Comparison of ENCODE assay signal across 12 mouse cellular contexts in the genomic region with DNA sequence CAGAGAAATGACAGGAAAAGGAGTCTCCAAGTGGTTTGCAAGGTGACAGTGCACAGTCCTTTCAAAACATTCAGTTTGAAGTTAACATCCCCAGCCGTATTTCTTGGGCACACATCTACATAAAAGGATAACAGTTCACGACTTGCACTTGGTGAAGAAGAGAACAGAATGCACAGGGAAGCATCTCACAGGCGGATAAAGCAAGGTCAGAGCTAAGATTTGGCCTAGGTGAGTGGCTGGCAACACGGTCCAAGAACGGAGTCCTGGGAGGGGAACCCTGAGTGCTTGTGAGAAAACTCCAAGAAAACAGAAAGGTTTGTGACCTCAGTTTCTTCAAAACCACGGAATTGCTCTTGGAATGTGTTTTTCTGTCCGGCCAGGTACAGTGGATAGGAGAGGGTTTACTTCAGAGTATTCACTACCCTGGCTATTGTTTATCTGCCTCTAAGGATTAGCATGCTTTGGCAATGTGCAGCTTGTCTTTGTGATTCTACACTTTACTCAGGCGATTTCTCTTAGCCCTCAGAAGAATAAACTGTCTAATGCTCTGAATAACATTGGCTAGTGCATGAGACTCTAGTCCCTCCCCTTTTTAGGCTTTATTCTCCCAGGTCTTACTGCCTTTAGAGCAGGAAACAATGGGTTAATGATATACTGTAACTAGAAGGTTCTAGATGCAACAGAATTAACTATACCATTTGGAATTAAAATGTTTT.
A peak's percentile ranks its signal among the peaks of the same experiment; 100 is the strongest.
DNase-seq lines count a peak whose midpoint lies in the region; ATAC-seq and TF ChIP-seq lines count a peak whose summit lies in the region.
"Had no signal": no experiment of that assay in that cellular context is flagged by ENCODE, and none has a peak within 500 bp of the region (broad histone marks: within the 10 kb centered on the region; RNA-seq: fewer than 3 reads in every experiment).

No protein-coding gene starts in this region.

- H3K9me3 ChIP-seq in midbrain, embryonic 12.5 days: no peaks in the 10 kb centered on the region
- no peaks in the 10 kb centered on the region for H3K9me3 ChIP-seq in midbrain, embryonic 11.5 days (ENCODE audit: control insufficient read depth, low read length)
- H3K9me3 ChIP-seq in intestine, embryonic 16.5 days (ENCODE audit: control insufficient read depth, low read length): no peaks in the 10 kb centered on the region
- H3K9me3 ChIP-seq: neural tube, embryonic 12.5 days had no signal

- H3K4me3 ChIP-seq in heart, adult 2 months: no peak overlapping the region
- H3K4me3 ChIP-seq in midbrain, embryonic 12.5 days: no peak overlapping the region
- H3K4me3 ChIP-seq in midbrain, embryonic 11.5 days (ENCODE audit: low read depth, low read length): no peak overlapping the region
- H3K4me3 ChIP-seq in intestine, embryonic 16.5 days (ENCODE audit: low read length): no peak overlapping the region
- H3K4me3 ChIP-seq: neural tube, embryonic 12.5 days had no signal

- TF ChIP-seq CTCF in heart, adult 2 months (IDR thresholded peaks at IDR 0.05): no peak

- intact Hi-C loops in heart, adult 2 months (cut with DNase I): no loop called here

- H3K27me3 ChIP-seq in heart, adult 2 months (ENCODE audit: control insufficient read depth, insufficient read depth, low read length): no peaks in the 10 kb centered on the region
- H3K27me3 ChIP-seq in midbrain, embryonic 12.5 days: no peaks in the 10 kb centered on the region
- H3K27me3 ChIP-seq in midbrain, embryonic 11.5 days (ENCODE audit: control insufficient read depth, insufficient read depth, low read length): no peaks in the 10 kb centered on the region
- H3K27me3 ChIP-seq in intestine, embryonic 16.5 days (replicated peaks; ENCODE audit: control insufficient read depth, insufficient read depth, low read length): no peaks in the 10 kb centered on the region
- H3K27me3 ChIP-seq: neural tube, embryonic 12.5 days had no signal

- 57% methylated on average over 8 of the region's 8 CpGs for WGBS in heart, adult 2 months
- 64% methylated on average over 8 of the region's 8 CpGs for WGBS in midbrain, embryonic 12.5 days
- 67% methylated on average over 8 of the region's 8 CpGs for WGBS in midbrain, embryonic 11.5 days
- WGBS in intestine, embryonic 16.5 days: 54% methylated on average over 8 of the region's 8 CpGs

- H3K27ac ChIP-seq in heart, adult 2 months: peak overlapping the region; percentile 99
- peak overlapping the region; percentile 46; the same call in 1 of the 2 replicates for H3K27ac ChIP-seq in midbrain, embryonic 12.5 days (replicated peaks)
- no peak overlapping the region for H3K27ac ChIP-seq in midbrain, embryonic 11.5 days (ENCODE audit: low read depth, low read length)
- peak overlapping the region; percentile 79 for H3K27ac ChIP-seq in intestine, embryonic 16.5 days (ENCODE audit: low read length)
- H3K27ac ChIP-seq: neural tube, embryonic 12.5 days had no signal

- H3K9ac ChIP-seq in heart, adult 2 months (ENCODE audit: low read depth, low read length): no peak overlapping the region
- no peak overlapping the region for H3K9ac ChIP-seq in midbrain, embryonic 12.5 days (replicated peaks)
- H3K9ac ChIP-seq in midbrain, embryonic 11.5 days (ENCODE audit: low read length): no peak overlapping the region
- H3K9ac ChIP-seq in intestine, embryonic 16.5 days (ENCODE audit: low read depth, low read length): peak overlapping the region; percentile 49; the same call in 1 of the 2 replicates
- H3K9ac ChIP-seq: neural tube, embryonic 12.5 days had no signal

- no peak for ATAC-seq in midbrain, embryonic 12.5 days (ENCODE audit: low FRiP score, low read depth)
- no peak for ATAC-seq in midbrain, embryonic 11.5 days (ENCODE audit: low FRiP score)
- no peak for ATAC-seq in intestine, embryonic 16.5 days
- ATAC-seq in frontal cortex, adult (ENCODE audit: low TSS enrichment): no peak

- H3K4me2 ChIP-seq in midbrain, embryonic 12.5 days (replicated peaks): no peak overlapping the region
- H3K4me2 ChIP-seq in midbrain, embryonic 11.5 days: no peak overlapping the region
- 0 out of 2 replicates have a peak overlapping the region, but pooled peaks have one; percentile 4 for H3K4me2 ChIP-seq in intestine, embryonic 16.5 days (ENCODE audit: low read depth, low read length)
- H3K4me2 ChIP-seq: neural tube, embryonic 12.5 days had no signal

- no peak for TF ChIP-seq EP300 in heart, adult 2 months (IDR thresholded peaks at IDR 0.05; ENCODE audit: insufficient read depth, low read depth, low read length)

- peaks cover 5% of the 10 kb centered on the region for H3K36me3 ChIP-seq in heart, adult 2 months (ENCODE audit: control insufficient read depth, insufficient read depth, low read length)
- no peaks in the 10 kb centered on the region for H3K36me3 ChIP-seq in midbrain, embryonic 12.5 days
- no peaks in the 10 kb centered on the region for H3K36me3 ChIP-seq in midbrain, embryonic 11.5 days (ENCODE audit: control insufficient read depth, insufficient read depth, low read length)
- H3K36me3 ChIP-seq in intestine, embryonic 16.5 days (ENCODE audit: control insufficient read depth, insufficient read depth, low read length): no peaks in the 10 kb centered on the region
- H3K36me3 ChIP-seq: neural tube, embryonic 12.5 days had no signal

- DNase-seq in heart, adult 2 months: no peak
- DNase-seq in heart, adult 8-10 months (ENCODE audit: low spot score): no peak
- no peak for DNase-seq in midbrain, embryonic 11.5 days (ENCODE audit: low spot score, missing footprints)
- DNase-seq in adrenal gland, postnatal 4 days (ENCODE audit: low spot score in 2 of 2): no peak
- no peak for DNase-seq in gastrocnemius, postnatal 25 days
- DNase-seq: heart, postnatal 14 days; liver; thymus, adult 18-20 months had no signal

- no peaks in the 10 kb centered on the region for H3K79me2 ChIP-seq in heart, adult 2 months (replicated peaks; ENCODE audit: control insufficient read depth, insufficient read depth, low read length)

- peaks cover 4% of the 10 kb centered on the region for H3K4me1 ChIP-seq in heart, adult 2 months (ENCODE audit: control insufficient read depth, insufficient read depth, low read length)
- H3K4me1 ChIP-seq in midbrain, embryonic 12.5 days: peaks cover 29% of the 10 kb centered on the region
- H3K4me1 ChIP-seq in midbrain, embryonic 11.5 days (ENCODE audit: control insufficient read depth, insufficient read depth, low read length): peaks cover 27% of the 10 kb centered on the region
- peaks cover 9% of the 10 kb centered on the region for H3K4me1 ChIP-seq in intestine, embryonic 16.5 days (ENCODE audit: control insufficient read depth, insufficient read depth, low read length)

- TF ChIP-seq POLR2A in heart, adult 2 months (IDR thresholded peaks at IDR 0.05; ENCODE audit: insufficient read depth, low read depth, low read length): no peak
